Mouse (Mus musculus): ENCODE measurements around the gene Klrc3.
"Not testable (repeated sequence)": the region's sequence is repeated elsewhere in the genome, so short reads cannot be mapped to it uniquely, and the experiment has no call there.

Klrc3 gene

GRCm38 (mm10) chr6:129643237-129643636 is at the start of gene Klrc3:
TSS of gene Klrc3 (minus strand) at chr6:129643337.
- in situ Hi-C loops (cut with MboI; ENCODE audit: low pct_unique_long_range_greater_than_20kb in 1 of 2, low sequenced_read_pairs in 2 of 2, unreplicated experiment in 1 of 2), result not testable (repeated sequence)

GRCm38 (mm10) chr6:129691436-129691835 is 48.3 kb upstream of the Klrc3 start:
- in situ Hi-C loops (cut with MboI; ENCODE audit: low pct_unique_long_range_greater_than_20kb in 1 of 2, low sequenced_read_pairs in 2 of 2, unreplicated experiment in 1 of 2), result not testable (repeated sequence)

DNA sequence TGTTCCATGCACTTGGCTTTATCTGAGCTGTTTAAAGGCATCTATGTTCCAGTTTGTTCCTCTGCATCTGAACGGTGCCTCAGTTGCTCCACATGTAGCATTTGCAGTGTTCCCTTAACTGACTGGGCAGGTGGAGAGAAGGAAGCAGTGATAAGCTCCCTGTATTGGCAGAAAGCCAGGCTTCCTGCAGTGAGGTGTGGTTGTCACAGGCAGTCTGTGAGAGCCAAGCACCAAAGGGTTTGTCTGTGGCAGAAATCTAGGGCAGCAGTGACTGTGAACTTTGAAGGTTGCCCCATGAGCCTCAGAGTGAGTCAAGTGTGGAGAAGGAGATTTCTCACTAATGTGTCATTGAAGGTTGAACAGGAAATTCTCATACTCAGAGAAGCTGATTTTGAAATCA is 37.2 kb upstream of the Klrc3 start:
- in situ Hi-C loops (cut with MboI; ENCODE audit: low pct_unique_long_range_greater_than_20kb in 1 of 2, low sequenced_read_pairs in 2 of 2, unreplicated experiment in 1 of 2), result no loop called here

DNA sequence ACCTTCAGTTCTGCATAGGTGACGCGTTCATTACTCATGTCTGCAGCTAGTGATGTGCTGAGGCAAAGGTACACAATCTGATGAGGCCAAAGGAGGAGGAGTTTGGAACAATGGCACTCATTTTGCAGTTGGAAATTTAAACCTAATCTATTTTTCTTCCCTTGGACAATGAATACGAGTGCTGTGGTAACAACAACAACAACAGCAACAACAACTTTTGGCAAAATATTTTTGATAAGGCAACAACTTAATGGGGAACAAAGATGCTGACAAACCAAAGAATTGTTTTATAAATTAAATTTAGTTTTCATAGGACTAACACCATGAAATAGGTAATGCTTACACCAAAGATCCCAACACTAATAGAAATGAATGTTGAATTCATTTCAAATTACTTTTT is 35.7 kb upstream of the Klrc3 start, which contains the start of gene Klrc1:
Klrc1 (minus strand) TSS at position 101 of the 400 bp plus-strand sequence.
- in situ Hi-C loops (cut with MboI; ENCODE audit: low pct_unique_long_range_greater_than_20kb in 1 of 2, low sequenced_read_pairs in 2 of 2, unreplicated experiment in 1 of 2), result no loop called here

DNA sequence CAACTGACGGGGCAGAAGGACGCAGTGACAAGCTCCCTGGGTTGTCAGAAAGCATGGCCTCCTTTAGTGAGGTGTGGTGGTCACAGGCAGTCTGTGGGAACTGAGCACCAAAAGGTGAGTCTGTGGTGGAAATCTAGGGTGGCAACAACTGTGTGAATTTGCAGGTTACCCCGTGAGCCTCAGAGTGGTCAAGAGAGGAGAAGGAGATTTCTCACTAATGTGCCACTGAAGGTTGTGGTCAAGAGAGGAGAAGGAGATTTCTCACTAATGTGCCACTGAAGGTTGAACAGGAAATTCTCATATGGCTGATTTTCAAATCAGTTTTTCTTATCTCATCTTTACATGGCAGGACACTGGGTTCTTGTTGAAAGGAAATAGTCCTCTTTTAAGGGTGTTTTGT is 18.2 kb upstream of the Klrc3 start:
- in situ Hi-C loops (cut with MboI; ENCODE audit: low pct_unique_long_range_greater_than_20kb in 1 of 2, low sequenced_read_pairs in 2 of 2, unreplicated experiment in 1 of 2), result not testable (repeated sequence)

DNA sequence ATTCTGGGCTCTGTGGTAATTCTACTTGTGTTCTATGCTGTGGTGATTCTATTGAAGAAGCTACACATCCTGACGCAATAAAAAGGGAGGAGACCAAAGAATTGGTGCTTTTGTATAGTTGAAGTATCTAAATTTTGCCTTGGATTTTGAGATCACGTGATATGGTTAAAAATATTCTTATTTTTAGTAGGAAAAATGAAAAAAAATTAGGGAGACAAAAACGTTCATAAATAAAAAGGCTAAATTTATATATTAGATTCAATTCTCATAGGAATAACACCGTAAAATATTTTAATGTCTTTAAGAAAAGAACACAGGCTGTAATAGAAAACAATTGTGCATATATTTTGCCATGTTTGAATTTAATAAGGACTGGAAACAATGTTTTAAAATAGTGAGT is 17.5 kb upstream of the Klrc3 start, which contains the start of gene Klrc2:
Klrc2 (minus strand) TSS at position 101 of the 400 bp plus-strand sequence.
- in situ Hi-C loops (cut with MboI; ENCODE audit: low pct_unique_long_range_greater_than_20kb in 1 of 2, low sequenced_read_pairs in 2 of 2, unreplicated experiment in 1 of 2), result not testable (repeated sequence)

- in situ Hi-C loops (cut with MboI; ENCODE audit: low pct_unique_long_range_greater_than_20kb in 1 of 2, low sequenced_read_pairs in 2 of 2, unreplicated experiment in 1 of 2), result not testable (repeated sequence)
Observed at GRCm38 (mm10) chr6:129644054-129644453, 917 bp upstream of the Klrc3 start.

DNA sequence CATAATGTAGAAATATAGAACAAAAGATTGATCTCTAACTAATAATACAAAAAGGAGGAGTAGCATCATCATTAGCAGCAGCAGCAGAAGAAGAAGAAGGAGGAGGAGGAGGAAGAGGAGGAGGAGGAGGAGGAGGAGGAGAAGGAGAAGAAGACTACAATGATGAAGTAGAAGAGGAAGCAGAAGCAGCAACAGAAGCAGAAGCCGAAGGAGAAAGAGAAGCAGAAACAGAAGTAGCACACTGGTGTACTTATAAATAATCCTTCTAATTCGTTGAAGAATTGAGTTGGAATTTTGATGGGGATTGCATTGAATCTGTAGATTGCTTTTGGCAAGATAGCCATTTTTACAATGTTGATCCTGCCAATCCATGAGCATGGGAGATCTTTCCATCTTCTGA is 12.1 kb downstream of the Klrc3 start:
- in situ Hi-C loops (cut with MboI; ENCODE audit: low pct_unique_long_range_greater_than_20kb in 1 of 2, low sequenced_read_pairs in 2 of 2, unreplicated experiment in 1 of 2), result not testable (repeated sequence)

DNA sequence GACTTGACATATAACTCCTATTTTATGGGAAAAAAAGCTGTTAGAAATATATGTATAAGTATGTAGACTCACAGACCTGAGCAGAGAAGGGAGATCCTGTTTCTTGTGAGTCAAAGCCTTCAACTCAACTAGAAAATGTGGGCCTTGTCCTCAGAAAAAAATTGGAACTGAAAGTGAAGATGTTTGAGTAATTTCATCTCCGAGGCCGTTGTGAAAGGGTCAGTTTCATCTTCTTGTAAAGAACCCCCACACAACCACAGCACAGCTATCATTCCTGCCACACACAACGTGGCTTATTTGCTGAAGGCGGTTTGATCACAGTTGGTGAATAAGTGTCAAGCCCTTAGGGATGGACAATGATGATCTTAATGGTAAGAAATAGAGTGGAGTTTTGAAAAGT is 19.4 kb downstream of the Klrc3 start, which contains the start of gene Klrk1:
Klrk1 (minus strand) TSS at position 130 of the 400 bp plus-strand sequence.
- in situ Hi-C loops (cut with MboI; ENCODE audit: low pct_unique_long_range_greater_than_20kb in 1 of 2, low sequenced_read_pairs in 2 of 2, unreplicated experiment in 1 of 2), result no loop called here

GRCm38 (mm10) chr6:129608372-129608771 is 34.8 kb downstream of the Klrc3 start:
- in situ Hi-C loops (cut with MboI; ENCODE audit: low pct_unique_long_range_greater_than_20kb in 1 of 2, low sequenced_read_pairs in 2 of 2, unreplicated experiment in 1 of 2), result no loop called here

- in situ Hi-C loops (cut with MboI; ENCODE audit: low pct_unique_long_range_greater_than_20kb in 1 of 2, low sequenced_read_pairs in 2 of 2, unreplicated experiment in 1 of 2), result no loop called here
Observed at GRCm38 (mm10) chr6:129591508-129591907, 51.6 kb downstream of the Klrc3 start, which contains the start of gene Klrd1. TSS of gene Klrd1 (plus strand) at chr6:129591782.
